Mouse (Mus musculus): ENCODE measurements at regions not wholly inside any gene's neighbourhood (a gene's known extent, or its start where the extent isn't known, plus 50 kb on each side); places are given as distances from the start of the nearest gene placed in this dataset.
A peak's percentile ranks its signal among the peaks of the same experiment; 100 is the strongest.

GRCm38 (mm10) chr2:169033997-169034396, 78.6 kb upstream of the Zfp64 start:
- H3K9me3 ChIP-seq: 0 out of 2 replicates have a peak, but pooled peaks cover 5% of the 10 kb centered on the region
- H3K4me2 ChIP-seq: no peak overlapping the region
- H3K36me3 ChIP-seq: no peaks in the 10 kb centered on the region
- no peaks in the 10 kb centered on the region for H3K4me1 ChIP-seq (replicated peaks)
- H3K9ac ChIP-seq (replicated peaks): no peak overlapping the region
- 0 out of 2 replicates have a peak, but pooled peaks cover 6% of the 10 kb centered on the region for H3K27me3 ChIP-seq
- no peak for ATAC-seq (ENCODE audit: insufficient number of reproducible peaks, insufficient read depth, low FRiP score, low TSS enrichment, low read depth)
- H3K27ac ChIP-seq: no peak overlapping the region
- 62% methylated on average over 18 of the region's 18 CpGs for WGBS
- no peak overlapping the region for H3K4me3 ChIP-seq (replicated peaks)

DNA sequence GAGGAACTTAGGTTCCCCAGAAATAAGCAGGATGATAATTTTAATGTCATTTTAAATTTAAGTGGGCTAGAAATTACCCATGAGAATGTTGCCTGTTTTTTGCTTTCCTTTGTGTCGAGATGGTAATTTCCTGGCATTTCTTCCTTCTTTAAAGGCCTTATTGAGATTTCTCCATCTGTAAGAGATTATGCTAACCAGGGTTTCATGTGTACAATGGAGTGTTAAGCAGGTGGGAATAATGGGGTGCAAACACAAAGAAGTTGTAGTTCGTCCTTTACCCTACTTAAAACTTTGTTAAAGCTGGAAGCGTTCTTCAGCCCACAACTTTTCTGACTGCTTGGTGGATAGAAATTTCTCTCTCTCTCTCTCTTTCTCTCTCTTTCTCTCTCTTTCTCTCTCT, 77.8 kb upstream of the Zfp64 start:
- H3K9ac ChIP-seq (replicated peaks): no peak overlapping the region
- H3K4me1 ChIP-seq (replicated peaks): no peaks in the 10 kb centered on the region
- WGBS: 49% methylated on average over 3 of the region's 3 CpGs
- H3K4me2 ChIP-seq: no peak overlapping the region
- no peaks in the 10 kb centered on the region for H3K36me3 ChIP-seq
- 0 out of 2 replicates have a peak, but pooled peaks cover 6% of the 10 kb centered on the region for H3K27me3 ChIP-seq
- ATAC-seq (ENCODE audit: insufficient number of reproducible peaks, insufficient read depth, low FRiP score, low TSS enrichment, low read depth): no peak
- H3K4me3 ChIP-seq (replicated peaks): no peak overlapping the region
- H3K27ac ChIP-seq: no peak overlapping the region
- 0 out of 2 replicates have a peak, but pooled peaks cover 5% of the 10 kb centered on the region for H3K9me3 ChIP-seq

DNA sequence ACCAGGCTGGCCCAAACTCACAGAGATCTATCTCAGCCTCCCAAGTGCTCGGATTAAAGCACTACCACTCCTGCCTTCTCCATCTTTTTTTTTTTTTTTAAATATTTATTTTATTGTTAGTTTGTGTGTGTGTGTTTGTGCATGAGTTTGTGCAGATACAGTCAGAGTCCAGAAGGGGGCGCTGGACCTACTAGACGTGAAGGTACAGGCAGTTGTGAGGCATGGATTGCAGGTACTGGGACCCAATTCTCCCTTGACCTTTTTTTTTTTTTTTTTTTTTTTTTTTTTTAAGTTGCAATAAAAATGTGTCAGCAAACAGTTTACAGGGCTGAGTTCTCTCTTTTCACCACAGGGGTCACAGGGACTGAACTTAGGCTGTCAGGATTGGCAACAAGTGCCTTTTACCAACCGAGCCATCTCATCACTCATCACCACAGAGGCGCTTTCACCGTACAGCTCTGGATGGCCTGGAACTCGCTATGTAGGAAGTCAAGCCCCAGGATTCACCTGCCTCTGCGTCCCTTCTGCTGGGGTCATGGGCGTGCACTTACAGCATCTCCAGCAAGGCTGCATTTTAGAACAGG, 73.2 kb upstream of the Zfp64 start:
- no peak overlapping the region for H3K9ac ChIP-seq (replicated peaks)
- no peak overlapping the region for H3K4me2 ChIP-seq
- H3K4me1 ChIP-seq (replicated peaks): no peaks in the 10 kb centered on the region; the same call in 1 of the 2 replicates
- WGBS: 61% methylated on average over 9 of the region's 9 CpGs
- no peak overlapping the region for H3K27ac ChIP-seq
- ATAC-seq (ENCODE audit: insufficient number of reproducible peaks, insufficient read depth, low FRiP score, low TSS enrichment, low read depth): no peak
- no peaks in the 10 kb centered on the region for H3K36me3 ChIP-seq
- 0 out of 2 replicates have a peak, but pooled peaks cover 5% of the 10 kb centered on the region for H3K9me3 ChIP-seq
- H3K27me3 ChIP-seq: 0 out of 2 replicates have a peak, but pooled peaks cover under 1% of the 10 kb centered on the region
- no peak overlapping the region for H3K4me3 ChIP-seq (replicated peaks)

DNA sequence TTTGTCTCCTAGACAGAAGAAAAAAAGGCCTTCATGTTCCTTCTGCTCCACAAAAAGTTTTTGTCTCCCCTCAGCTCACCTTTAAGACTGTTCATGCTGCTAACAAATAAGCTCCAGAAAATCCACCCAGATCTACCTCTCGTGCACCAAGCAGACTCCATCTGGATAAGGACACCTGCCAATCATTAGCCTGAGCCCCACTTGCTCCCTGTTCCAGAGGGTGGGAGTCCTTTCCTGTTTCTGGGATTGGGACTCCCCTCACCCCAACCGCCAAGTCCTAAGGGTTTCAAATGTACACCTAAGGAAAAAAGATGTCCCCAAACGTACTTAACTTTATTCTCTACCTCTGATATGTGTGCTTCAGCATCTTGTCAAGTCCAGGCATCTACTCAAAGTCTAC, 63.6 kb upstream of the Zfp64 start:
- Histone ChIP-seq H3K9me3 (0 out of 2 replicates have a peak, but pooled peaks cover 6% of the 10 kb centered on the region), H3K27ac (no peak overlapping the region), H3K4me2 (no peak overlapping the region), H3K4me3 (replicated peaks) (no peak overlapping the region), H3K27me3 (no peaks in the 10 kb centered on the region), H3K9ac (replicated peaks) (no peak overlapping the region), H3K4me1 (replicated peaks) (no peaks in the 10 kb centered on the region), H3K36me3 (no peaks in the 10 kb centered on the region)
- WGBS: 60% methylated on average over 3 of the region's 3 CpGs
- no peak for ATAC-seq (ENCODE audit: insufficient number of reproducible peaks, insufficient read depth, low FRiP score, low TSS enrichment, low read depth)

GRCm38 (mm10) chr2:169010271-169010670, 54.9 kb upstream of the Zfp64 start:
- H3K9me3 ChIP-seq: 0 out of 2 replicates have a peak, but pooled peaks cover 2% of the 10 kb centered on the region
- peaks cover 42% of the 10 kb centered on the region for H3K4me1 ChIP-seq (replicated peaks)
- 0 out of 2 replicates have a peak overlapping the region, but pooled peaks have one; percentile 28 for H3K9ac ChIP-seq (replicated peaks)
- H3K36me3 ChIP-seq: no peaks in the 10 kb centered on the region
- H3K4me2 ChIP-seq: peak overlapping the region; percentile 54
- WGBS: 31% methylated on average over 9 of the region's 9 CpGs
- H3K4me3 ChIP-seq (replicated peaks): no peak overlapping the region
- H3K27me3 ChIP-seq: 0 out of 2 replicates have a peak, but pooled peaks cover 4% of the 10 kb centered on the region
- no peak for ATAC-seq (ENCODE audit: insufficient number of reproducible peaks, insufficient read depth, low FRiP score, low TSS enrichment, low read depth)
- no peak overlapping the region for H3K27ac ChIP-seq

DNA sequence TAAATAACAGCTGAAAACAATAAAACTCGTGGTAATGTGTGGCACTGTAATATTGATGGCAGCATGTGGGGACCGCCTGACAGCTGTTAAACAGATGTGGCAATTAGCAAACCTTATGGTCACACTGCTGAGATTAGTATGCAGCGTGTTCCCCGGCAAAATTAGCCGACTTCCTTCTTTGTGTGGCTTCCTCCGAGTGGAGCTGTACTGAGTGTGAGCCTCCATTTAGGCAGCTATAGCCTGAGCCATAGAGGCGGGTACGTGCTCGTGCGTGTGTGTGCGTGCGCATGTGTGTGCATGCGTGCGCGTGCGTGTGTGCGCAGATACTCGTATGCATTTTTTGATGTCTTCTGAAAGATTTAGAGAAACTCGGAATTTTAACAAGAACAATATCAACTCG, 53.4 kb upstream of the Zfp64 start:
- Histone ChIP-seq H3K4me1 (replicated peaks) (peaks cover 42% of the 10 kb centered on the region), H3K9me3 (no peaks in the 10 kb centered on the region), H3K4me2 (peak overlapping the region; percentile 54), H3K9ac (replicated peaks) (no peak overlapping the region), H3K27me3 (0 out of 2 replicates have a peak, but pooled peaks cover 4% of the 10 kb centered on the region), H3K4me3 (replicated peaks) (peak overlapping the region; percentile 12; the same call in 1 of the 2 replicates), H3K36me3 (no peaks in the 10 kb centered on the region), H3K27ac (peak overlapping the region; percentile 69; the same call in 1 of the 2 replicates)
- WGBS: 35% methylated on average over 20 of the region's 20 CpGs
- ATAC-seq (ENCODE audit: insufficient number of reproducible peaks, insufficient read depth, low FRiP score, low TSS enrichment, low read depth): 0 out of 2 replicates have a peak, but pooled peaks have one; percentile 75

DNA sequence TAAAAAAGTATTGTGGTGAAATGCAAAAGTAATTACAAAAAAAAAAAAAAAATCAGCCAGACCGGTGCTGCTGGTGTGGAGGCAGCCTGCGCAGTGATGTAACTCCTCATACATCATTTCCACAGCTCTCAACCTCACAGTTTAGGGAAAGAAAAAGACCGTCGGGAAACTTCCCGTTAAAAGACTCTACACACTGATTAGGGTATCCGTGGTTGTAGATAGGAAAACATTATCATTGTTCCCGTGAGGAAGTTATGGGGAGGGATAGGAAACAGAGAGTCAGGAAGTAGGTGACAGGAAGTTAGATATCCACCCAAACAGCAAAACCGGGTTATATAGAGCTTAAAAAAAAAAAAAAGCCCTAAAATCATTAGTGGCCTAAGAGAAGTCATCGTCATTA, 52.9 kb upstream of the Zfp64 start:
- 0 out of 2 replicates have a peak overlapping the region, but pooled peaks have one; percentile 56 for H3K27ac ChIP-seq
- 9% methylated on average over 9 of the region's 9 CpGs for WGBS
- no peak overlapping the region for H3K9ac ChIP-seq (replicated peaks)
- ATAC-seq (ENCODE audit: insufficient number of reproducible peaks, insufficient read depth, low FRiP score, low TSS enrichment, low read depth): no peak
- no peaks in the 10 kb centered on the region for H3K36me3 ChIP-seq
- H3K4me1 ChIP-seq (replicated peaks): peaks cover 42% of the 10 kb centered on the region
- H3K4me3 ChIP-seq (replicated peaks): peak overlapping the region; percentile 12; the same call in 1 of the 2 replicates
- H3K27me3 ChIP-seq: 0 out of 2 replicates have a peak, but pooled peaks cover 4% of the 10 kb centered on the region
- H3K9me3 ChIP-seq: no peaks in the 10 kb centered on the region
- peak overlapping the region; percentile 54 for H3K4me2 ChIP-seq

- H3K27me3 ChIP-seq: 0 out of 2 replicates have a peak, but pooled peaks cover 4% of the 10 kb centered on the region
- no peak for ATAC-seq (ENCODE audit: insufficient number of reproducible peaks, insufficient read depth, low FRiP score, low TSS enrichment, low read depth)
- H3K9ac ChIP-seq (replicated peaks): no peak overlapping the region
- no peaks in the 10 kb centered on the region for H3K36me3 ChIP-seq
- peak overlapping the region; percentile 23; the same call in 1 of the 2 replicates for H3K27ac ChIP-seq
- 67% methylated on average over 10 of the region's 10 CpGs for WGBS
- H3K4me1 ChIP-seq (replicated peaks): peaks cover 42% of the 10 kb centered on the region
- 0 out of 2 replicates have a peak, but pooled peaks cover 6% of the 10 kb centered on the region for H3K9me3 ChIP-seq
- no peak overlapping the region for H3K4me2 ChIP-seq
- no peak overlapping the region for H3K4me3 ChIP-seq (replicated peaks)
Measured at GRCm38 (mm10) chr2:169006549-169006948, 51.2 kb upstream of the Zfp64 start.

GRCm38 (mm10) chr2:169005810-169006209, 50.4 kb upstream of the Zfp64 start:
- Histone ChIP-seq H3K4me2 (no peak overlapping the region), H3K36me3 (no peaks in the 10 kb centered on the region), H3K27me3 (0 out of 2 replicates have a peak, but pooled peaks cover 4% of the 10 kb centered on the region), H3K9me3 (0 out of 2 replicates have a peak, but pooled peaks cover 6% of the 10 kb centered on the region), H3K4me3 (replicated peaks) (no peak overlapping the region), H3K9ac (replicated peaks) (no peak overlapping the region), H3K4me1 (replicated peaks) (peaks cover 42% of the 10 kb centered on the region), H3K27ac (no peak overlapping the region)
- ATAC-seq (ENCODE audit: insufficient number of reproducible peaks, insufficient read depth, low FRiP score, low TSS enrichment, low read depth): no peak
- 89% methylated on average over 7 of the region's 7 CpGs for WGBS
